Mouse (Mus musculus): Measurements from ENCODE around the gene Nav1.

The Nav1 gene

GRCm38 (mm10) chr1:135483971-135484370 lies 123.1 kb downstream of the Nav1 start:
- DNase-seq = no peak

- no peak for DNase-seq
These were observed 124.4 kb downstream of the Nav1 start for GRCm38 (mm10) chr1:135482666-135483065.

GRCm38 (mm10) chr1:135481656-135482055 lies 125.4 kb downstream of the Nav1 start:
- no peak for DNase-seq

- DNase-seq = no peak
These were observed 126.3 kb downstream of the Nav1 start for GRCm38 (mm10) chr1:135480815-135481214.

- DNase-seq = no peak
These were observed 131.6 kb downstream of the Nav1 start for GRCm38 (mm10) chr1:135475571-135475895.

GRCm38 (mm10) chr1:135474861-135475570 lies 132.1 kb downstream of the Nav1 start:
- no peak for DNase-seq

- DNase-seq = no peak
These were observed 134.6 kb downstream of the Nav1 start for GRCm38 (mm10) chr1:135472536-135472935.

GRCm38 (mm10) chr1:135471742-135472141 lies 135.4 kb downstream of the Nav1 start:
- DNase-seq = no peak

GRCm38 (mm10) chr1:135470546-135470945 lies 136.5 kb downstream of the Nav1 start:
- DNase-seq = no peak

GRCm38 (mm10) chr1:135467462-135467861 lies 139.6 kb downstream of the Nav1 start:
- no peak for DNase-seq

- DNase-seq = no peak
These were observed 140.2 kb downstream of the Nav1 start for GRCm38 (mm10) chr1:135466935-135467334.

GRCm38 (mm10) chr1:135465734-135466133 lies 141.4 kb downstream of the Nav1 start:
- DNase-seq = no peak

- peak in 1 of 2 experiments; percentile 21 for DNase-seq
These were observed 144.4 kb downstream of the Nav1 start for GRCm38 (mm10) chr1:135462736-135463135.

GRCm38 (mm10) chr1:135462304-135462703 lies 144.8 kb downstream of the Nav1 start:
- DNase-seq = peak; percentile 46 to 62

- peak; percentile 59 to 85 for DNase-seq
These were observed 145.9 kb downstream of the Nav1 start for GRCm38 (mm10) chr1:135461097-135461730.

GRCm38 (mm10) chr1:135460521-135460920 lies 146.6 kb downstream of the Nav1 start:
- DNase-seq = no peak

GRCm38 (mm10) chr1:135457860-135458259 lies 149.2 kb downstream of the Nav1 start:
- DNase-seq = no peak

- DNase-seq = peak in 1 of 2 experiments; percentile 65
These were observed 154.8 kb downstream of the Nav1 start for GRCm38 (mm10) chr1:135452259-135452658.

- DNase-seq = no peak
These were observed 155.7 kb downstream of the Nav1 start for GRCm38 (mm10) chr1:135451419-135451818.

- no peak for DNase-seq
These were observed 157.2 kb downstream of the Nav1 start for GRCm38 (mm10) chr1:135449876-135450275.

- DNase-seq = no peak
These were observed 158.2 kb downstream of the Nav1 start for GRCm38 (mm10) chr1:135448940-135449339.

- DNase-seq = no peak
These were observed 163.6 kb downstream of the Nav1 start for GRCm38 (mm10) chr1:135443506-135443905.

GRCm38 (mm10) chr1:135441861-135442260 lies 165.2 kb downstream of the Nav1 start:
- no peak for DNase-seq

- DNase-seq = no peak
These were observed 166.1 kb downstream of the Nav1 start for GRCm38 (mm10) chr1:135440986-135441385.

GRCm38 (mm10) chr1:135438801-135439200 lies 168.3 kb downstream of the Nav1 start:
- no peak for DNase-seq

All from kidney, postnatal 36 days (tissue).